Mouse (Mus musculus) G1E (cell line): ENCODE data around the gene Tubb3. TPM values are rescaled to one million over a fixed set of nuclear protein-coding genes. Genes with fewer than 3 reads are reported as not detected.

ENCODE experiments used
- ATAC-seq: 2 replicates; pipeline ENCODE4 v1.8.0; 2016; ENCODE audit warnings: mild to moderate bottlenecking; ENCODE audit not compliant: insufficient number of reproducible peaks, poor library complexity, low FRiP score, severe bottlenecking; ENCODE audit errors: extremely low read depth
- DNase-seq: peaks from one replicate; pipeline ENCODE4 v3.0.0; 2012; ENCODE audit warnings: low spot score
- H3K27me3 ChIP-seq: 2 replicates; pipeline ENCODE4 v1.6.1; 2012; ENCODE audit warnings: mild to moderate bottlenecking, low read length, inconsistent platforms; ENCODE audit not compliant: insufficient read depth
- H3K36me3 ChIP-seq: replicated peaks from 2 replicates; pipeline ENCODE3; 2012; ENCODE audit warnings: mild to moderate bottlenecking, inconsistent platforms
- H3K4me1 ChIP-seq: 2 replicates; pipeline ENCODE4 v1.6.1; 2012; ENCODE audit warnings: low read depth, low read length, inconsistent platforms, mixed read lengths; ENCODE audit not compliant: insufficient read depth
- H3K4me3 ChIP-seq: 2 replicates; pipeline ENCODE4 v1.5.1; 2012; ENCODE audit warnings: low read depth, mild to moderate bottlenecking, inconsistent platforms, low read length, moderate library complexity, mixed read lengths
- H3K9me3 ChIP-seq: replicated peaks from 2 replicates; pipeline ENCODE4 v1.6.1; 2012; ENCODE audit warnings: inconsistent platforms
- CTCF ChIP-seq: IDR thresholded peaks from 2 replicates; pipeline ENCODE4 v1.5.1; 2012; ENCODE audit warnings: low read depth, low read length, inconsistent platforms, mixed read lengths
- GATA1 ChIP-seq: IDR thresholded peaks from 2 replicates; pipeline ENCODE4 v1.6.1; 2012; ENCODE audit warnings: borderline replicate concordance, low read length, inconsistent platforms, mixed read lengths
- GATA2 ChIP-seq: IDR thresholded peaks from 2 replicates; pipeline ENCODE4 v1.6.1; 2012; ENCODE audit warnings: low read depth, low read length, inconsistent platforms, borderline replicate concordance
- POLR2AphosphoS5 ChIP-seq: IDR thresholded peaks from 2 replicates; pipeline ENCODE4 v1.6.1; 2012; ENCODE audit warnings: low read depth, low read length, inconsistent platforms; ENCODE audit not compliant: insufficient replicate concordance
- TAL1 ChIP-seq: conservative IDR thresholded peaks from 2 replicates; pipeline ENCODE4 v1.6.1; 2012; ENCODE audit warnings: low read depth, low read length, inconsistent platforms, mixed read lengths
- polyA plus RNA-seq: library from polyadenylated mRNA; stranded (reverse); fragments of >175 nt; gene quantifications from 2 replicates; pipeline ENCODE4 v1.2.3, GENCODE M21; 2012
- total RNA-seq, 2 experiments: library from RNA; stranded (forward) in 1 of 2; stranded (reverse) in 1 of 2; fragments of 200-1000 nt in 1 of 2; fragments of >200 nt in 1 of 2; fragmentation: Nextera tagmentation in 1 of 2; gene quantifications; 2 replicates each; pipeline ENCODE4 v1.2.3; 2014 to 2017

Gene Tubb3
- total and polyA plus RNA-seq, 3 experiments: 0.22 to 0.71 TPM; not detected in 1

- no peaks in the 10 kb centered on the region for H3K9me3 ChIP-seq
- DNase-seq (no peak), ATAC-seq (no peak)
- H3K36me3 ChIP-seq: peaks cover 80% of the 10 kb centered on the region
- TF ChIP-seq CTCF (no peak), POLR2AphosphoS5 (no peak), GATA1 (no peak), TAL1 (no peak), GATA2 (no peak)
- peaks cover 47% of the 10 kb centered on the region for H3K4me1 ChIP-seq
- H3K27me3 ChIP-seq: no peaks in the 10 kb centered on the region; the same call in 1 of the 2 replicates
- no peak overlapping the region for H3K4me3 ChIP-seq
Observed at GRCm38 (mm10) chr8:123453291-123453690, 42.1 kb downstream of the Tubb3 start.

- peaks cover 83% of the 10 kb centered on the region for H3K36me3 ChIP-seq
- no peaks in the 10 kb centered on the region for H3K9me3 ChIP-seq
- TF ChIP-seq CTCF (no peak), GATA1 (no peak), TAL1 (no peak), GATA2 (no peak), POLR2AphosphoS5 (no peak)
- no peak for DNase-seq
- no peak for ATAC-seq
- no peak overlapping the region for H3K4me3 ChIP-seq
- peaks cover 41% of the 10 kb centered on the region for H3K4me1 ChIP-seq
- H3K27me3 ChIP-seq: no peaks in the 10 kb centered on the region; the same call in 1 of the 2 replicates
Observed at GRCm38 (mm10) chr8:123453951-123454350, 42.7 kb downstream of the Tubb3 start.

DNA sequence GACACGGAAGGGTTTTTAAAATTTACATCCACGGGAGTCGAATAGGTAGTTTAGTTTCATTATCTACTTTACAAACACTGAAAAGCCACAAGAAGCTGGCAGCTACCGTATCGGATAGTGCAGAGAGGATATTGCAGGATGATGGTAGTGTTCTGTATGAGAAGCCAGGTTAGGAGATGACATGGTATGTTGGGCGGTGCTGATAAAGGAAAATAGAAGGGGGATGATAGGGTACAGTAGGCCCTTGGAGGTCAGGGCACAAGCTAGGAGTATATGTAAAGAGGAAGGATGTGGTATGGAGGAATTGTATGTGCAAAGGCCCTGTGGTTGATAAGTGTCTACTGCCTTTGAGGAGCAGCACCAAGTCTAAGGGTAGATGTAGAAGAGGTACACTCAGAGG lies 43.3 kb downstream of the Tubb3 start:
- Histone ChIP-seq H3K27me3 (no peaks in the 10 kb centered on the region; the same call in 1 of the 2 replicates), H3K4me1 (peaks cover 35% of the 10 kb centered on the region), H3K36me3 (peaks cover 83% of the 10 kb centered on the region), H3K9me3 (no peaks in the 10 kb centered on the region), H3K4me3 (no peak overlapping the region)
- ATAC-seq (no peak), DNase-seq (no peak)
- TF ChIP-seq TAL1: no peak
- no peak for TF ChIP-seq CTCF

DNA sequence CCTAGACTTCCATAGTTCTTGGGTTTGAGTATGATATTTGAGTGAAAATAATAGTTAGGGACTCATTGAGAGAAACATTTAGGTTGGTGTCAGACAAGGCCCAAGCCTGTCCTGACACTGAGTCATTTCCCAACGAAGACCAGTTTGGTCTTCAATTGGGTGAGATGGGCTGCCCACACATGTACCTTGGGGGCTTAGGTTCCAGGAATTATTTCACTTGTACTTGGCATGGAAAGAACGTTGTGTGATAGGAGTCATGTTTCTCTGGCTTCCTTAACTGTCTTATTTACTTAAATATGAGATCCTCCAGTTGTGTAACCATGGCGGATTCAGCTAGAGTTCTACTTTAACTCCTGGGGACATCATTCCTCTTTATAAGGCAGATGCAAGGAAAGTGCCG lies 52.4 kb downstream of the Tubb3 start:
- Histone ChIP-seq H3K27me3 (no peaks in the 10 kb centered on the region), H3K9me3 (0 out of 2 replicates have a peak, but pooled peaks cover 3% of the 10 kb centered on the region), H3K4me1 (peaks cover 8% of the 10 kb centered on the region; the same call in 1 of the 2 replicates), H3K4me3 (no peak overlapping the region), H3K36me3 (peaks cover 53% of the 10 kb centered on the region)
- ATAC-seq (no peak), DNase-seq (no peak)
- no peak for TF ChIP-seq GATA2
- no peak for TF ChIP-seq GATA1
- no peak for TF ChIP-seq TAL1
- TF ChIP-seq POLR2AphosphoS5: no peak
- TF ChIP-seq CTCF: no peak

- Histone ChIP-seq H3K4me3 (no peak overlapping the region), H3K27me3 (no peaks in the 10 kb centered on the region), H3K36me3 (peaks cover 18% of the 10 kb centered on the region), H3K4me1 (peaks cover 4% of the 10 kb centered on the region; the same call in 1 of the 2 replicates), H3K9me3 (0 out of 2 replicates have a peak, but pooled peaks cover 3% of the 10 kb centered on the region)
- no peak for TF ChIP-seq POLR2AphosphoS5
- no peak for TF ChIP-seq GATA1
- TF ChIP-seq GATA2: no peak
- no peak for TF ChIP-seq CTCF
- no peak for TF ChIP-seq TAL1
- ATAC-seq (no peak), DNase-seq (peak; percentile 18)
Observed at GRCm38 (mm10) chr8:123467476-123467875, 56.3 kb downstream of the Tubb3 start.

Other genes with a start within 250 kb of the Tubb3 start
- not detected in 2 replicates for gene Dpep1, start 225.2 kb upstream of the Tubb3 start, total RNA-seq (2014; fragmentation: Nextera tagmentation)
- 0.06 and 0.11 TPM in 2 replicates for gene Dpep1, start 225.2 kb upstream of the Tubb3 start, total RNA-seq (2017)
- not detected in 2 replicates for gene Dpep1, start 225.2 kb upstream of the Tubb3 start, polyA plus RNA-seq
- 19.6 and 37.3 TPM in 2 replicates for gene Chmp1a, start 198.7 kb upstream of the Tubb3 start, total RNA-seq (2014; fragmentation: Nextera tagmentation)
- 57.9 and 78.2 TPM in 2 replicates for gene Chmp1a, start 198.7 kb upstream of the Tubb3 start, total RNA-seq (2017)
- 32.7 and 35.9 TPM in 2 replicates for gene Chmp1a, start 198.7 kb upstream of the Tubb3 start, polyA plus RNA-seq
- gene Spata33, start 198.6 kb upstream of the Tubb3 start, total RNA-seq (2014; fragmentation: Nextera tagmentation): 0.30 and 3.5 TPM in 2 replicates
- gene Spata33, start 198.6 kb upstream of the Tubb3 start, total RNA-seq (2017): 1.1 and 1.2 TPM in 2 replicates
- gene Spata33, start 198.6 kb upstream of the Tubb3 start, polyA plus RNA-seq: 0.09 and 0.13 TPM in 2 replicates
- gene Cdk10, start 186.6 kb upstream of the Tubb3 start, total RNA-seq (2014; fragmentation: Nextera tagmentation): 22.2 and 22.3 TPM in 2 replicates
- 25.5 and 29.3 TPM in 2 replicates for gene Cdk10, start 186.6 kb upstream of the Tubb3 start, total RNA-seq (2017)
- 56.3 and 64.2 TPM in 2 replicates for gene Cdk10, start 186.6 kb upstream of the Tubb3 start, polyA plus RNA-seq
- gene Spata2l, start 175.2 kb upstream of the Tubb3 start, total RNA-seq (2014; fragmentation: Nextera tagmentation): 3.4 and 6.8 TPM in 2 replicates
- 2.2 and 3.7 TPM in 2 replicates for gene Spata2l, start 175.2 kb upstream of the Tubb3 start, total RNA-seq (2017)
- 5.2 and 5.7 TPM in 2 replicates for gene Spata2l, start 175.2 kb upstream of the Tubb3 start, polyA plus RNA-seq
- gene Zfp276, start 157.2 kb upstream of the Tubb3 start, total RNA-seq (2014; fragmentation: Nextera tagmentation): 6.6 and 15.0 TPM in 2 replicates
- 8.6 and 11.5 TPM in 2 replicates for gene Zfp276, start 157.2 kb upstream of the Tubb3 start, total RNA-seq (2017)
- gene Zfp276, start 157.2 kb upstream of the Tubb3 start, polyA plus RNA-seq: 6.8 and 7.1 TPM in 2 replicates
- 10.5 and 11.1 TPM in 2 replicates for gene Vps9d1, start 157.1 kb upstream of the Tubb3 start, total RNA-seq (2014; fragmentation: Nextera tagmentation)
- 6.9 and 8.7 TPM in 2 replicates for gene Vps9d1, start 157.1 kb upstream of the Tubb3 start, total RNA-seq (2017)
- 69.5 and 89.2 TPM in 2 replicates for gene Vps9d1, start 157.1 kb upstream of the Tubb3 start, polyA plus RNA-seq
- gene Fanca, start 92.8 kb upstream of the Tubb3 start, total RNA-seq (2014; fragmentation: Nextera tagmentation): 21.2 and 30.3 TPM in 2 replicates
- 26.2 and 26.3 TPM in 2 replicates for gene Fanca, start 92.8 kb upstream of the Tubb3 start, total RNA-seq (2017)
- gene Fanca, start 92.8 kb upstream of the Tubb3 start, polyA plus RNA-seq: 48.7 and 50.9 TPM in 2 replicates
- gene Spire2, start 78.7 kb upstream of the Tubb3 start, total RNA-seq (2014; fragmentation: Nextera tagmentation): not detected in 2 replicates
- 0.23 and 0.33 TPM in 2 replicates for gene Spire2, start 78.7 kb upstream of the Tubb3 start, total RNA-seq (2017)
- gene Spire2, start 78.7 kb upstream of the Tubb3 start, polyA plus RNA-seq: 0.04 and 0.12 TPM in 2 replicates
- 123 and 130 TPM in 2 replicates for gene Tcf25, start 37.7 kb upstream of the Tubb3 start, total RNA-seq (2014; fragmentation: Nextera tagmentation)
- 125 and 133 TPM in 2 replicates for gene Tcf25, start 37.7 kb upstream of the Tubb3 start, total RNA-seq (2017)
- gene Tcf25, start 37.7 kb upstream of the Tubb3 start, polyA plus RNA-seq: 84.3 and 91.6 TPM in 2 replicates
- not detected in 2 replicates for gene Mc1r, start 4.3 kb upstream of the Tubb3 start, total RNA-seq (2014; fragmentation: Nextera tagmentation)
- 0.12 and 0.27 TPM in 2 replicates for gene Mc1r, start 4.3 kb upstream of the Tubb3 start, total RNA-seq (2017)
- gene Mc1r, start 4.3 kb upstream of the Tubb3 start, polyA plus RNA-seq: 0.01 and 0.02 TPM in 2 replicates
- 14.4 and 18.6 TPM in 2 replicates for gene Def8, start 12.1 kb downstream of the Tubb3 start, total RNA-seq (2014; fragmentation: Nextera tagmentation)
- gene Def8, start 12.1 kb downstream of the Tubb3 start, total RNA-seq (2017): 12.6 and 15.1 TPM in 2 replicates
- 11.4 and 16.7 TPM in 2 replicates for gene Def8, start 12.1 kb downstream of the Tubb3 start, polyA plus RNA-seq
- gene Afg3l1, start 66.5 kb downstream of the Tubb3 start, total RNA-seq (2014; fragmentation: Nextera tagmentation): 18.2 and 24.7 TPM in 2 replicates
- gene Afg3l1, start 66.5 kb downstream of the Tubb3 start, total RNA-seq (2017): 14.2 and 20.5 TPM in 2 replicates
- 24.9 and 29.6 TPM in 2 replicates for gene Afg3l1, start 66.5 kb downstream of the Tubb3 start, polyA plus RNA-seq
- not detected in 2 replicates for gene Dbndd1, start 104.0 kb downstream of the Tubb3 start, total RNA-seq (2014; fragmentation: Nextera tagmentation)
- gene Dbndd1, start 104.0 kb downstream of the Tubb3 start, total RNA-seq (2017): 0.16 TPM in 1 of 2 replicates, not detected in the other
- gene Dbndd1, start 104.0 kb downstream of the Tubb3 start, polyA plus RNA-seq: 0.04 TPM in 1 of 2 replicates, not detected in the other
- gene Gas8, start 107.4 kb downstream of the Tubb3 start, total RNA-seq (2014; fragmentation: Nextera tagmentation): 4.2 and 4.6 TPM in 2 replicates
- 14.5 and 16.0 TPM in 2 replicates for gene Gas8, start 107.4 kb downstream of the Tubb3 start, total RNA-seq (2017)
- gene Gas8, start 107.4 kb downstream of the Tubb3 start, polyA plus RNA-seq: 11.5 and 11.8 TPM in 2 replicates
- gene Rhou, start 242.5 kb downstream of the Tubb3 start, total RNA-seq (2014; fragmentation: Nextera tagmentation): not detected in 2 replicates
- gene Rhou, start 242.5 kb downstream of the Tubb3 start, total RNA-seq (2017): 0.16 TPM in 1 of 2 replicates, not detected in the other
- gene Rhou, start 242.5 kb downstream of the Tubb3 start, polyA plus RNA-seq: not detected in 2 replicates